Mouse (Mus musculus) liver, embryonic 11.5 days (tissue): ENCODE measurements around the gene Slc25a47. TPM values are rescaled to one million over a fixed set of nuclear protein-coding genes. Genes with fewer than 3 reads are reported as not detected.

ENCODE experiments used
- ATAC-seq: fragments of 200-750 bp; cut with Nextera tagmentation; replicated peaks from 2 replicates; pipeline ENCODE4 v1.8.0; 2017; ENCODE audit warnings: moderate number of reproducible peaks, mild to moderate bottlenecking, moderate TSS enrichment, moderate library complexity; ENCODE audit not compliant: low FRiP score
- DNase-seq: peaks from one replicate; pipeline ENCODE4 v3.0.0-alpha.2; 2017; ENCODE audit warnings: low spot score
- H3K27ac ChIP-seq: fragments of 300-500 bp; sonication (generic); 2 replicates; pipeline ENCODE4 v1.5.1; 2014; ENCODE audit warnings: mild to moderate bottlenecking, low read depth, low read length, control low read depth
- H3K27me3 ChIP-seq: fragments of 300-500 bp; sonication (generic); replicated peaks from 2 replicates; pipeline ENCODE4 v1.6.1; 2014; ENCODE audit warnings: low read length, mixed read lengths; ENCODE audit not compliant: control insufficient read depth, insufficient read depth
- H3K36me3 ChIP-seq: fragments of 300-500 bp; sonication (generic); 2 replicates; pipeline ENCODE4 v1.6.1; 2014; ENCODE audit warnings: mild to moderate bottlenecking, low read length, moderate library complexity, mixed read lengths; ENCODE audit not compliant: control insufficient read depth, insufficient read depth
- H3K4me1 ChIP-seq: fragments of 300-500 bp; sonication (generic); replicated peaks from 2 replicates; pipeline ENCODE4 v1.6.1; 2014; ENCODE audit warnings: low read length, mixed read lengths; ENCODE audit not compliant: control insufficient read depth, insufficient read depth
- H3K4me2 ChIP-seq: fragments of 300-500 bp; sonication (generic); 2 replicates; pipeline ENCODE4 v1.6.1; 2014; ENCODE audit warnings: mild to moderate bottlenecking, control low read depth, moderate library complexity
- H3K4me3 ChIP-seq: fragments of 300-500 bp; sonication (generic); 2 replicates; pipeline ENCODE4 v1.5.1; 2014; ENCODE audit warnings: low read depth, low read length, control low read depth
- H3K9ac ChIP-seq: fragments of 300-500 bp; sonication (generic); 2 replicates; pipeline ENCODE4 v1.6.1; 2014; ENCODE audit warnings: low read depth, low read length, control low read depth
- H3K9me3 ChIP-seq: fragments of 300-500 bp; sonication (generic); 2 replicates; pipeline ENCODE4 v1.6.1; 2016; ENCODE audit warnings: low read length, inconsistent platforms, mixed read lengths; ENCODE audit not compliant: control insufficient read depth
- WGBS: fragments of 180-500 bp; shearing (Covaris S2); extraction: QIAGEN DNeasy Blood & Tissue Kit; methylation state at CpG from one replicate; pipeline ENCODE4 v1.1.7; 2014; 5-methylcytosine and 5-hydroxymethylcytosine counted together
- polyA plus RNA-seq: library from polyadenylated mRNA; unstranded; fragments of >200 nt; fragmentation: Nextera tagmentation; extraction: Ambion mirVana; gene quantifications from 2 replicates; pipeline ENCODE4 v1.2.1, GENCODE M21; 2014

Gene Slc25a47
- polyA plus RNA-seq = 4.5 and 5.2 TPM in 2 replicates

- Histone ChIP-seq H3K4me2 (peak within 1 kb of the TSS; percentile 100), H3K9me3 (no peaks in the 10 kb centered on the region), H3K9ac (peak within 1 kb of the TSS; percentile 78), H3K4me3 (peak within 1 kb of the TSS; percentile 66), H3K4me1 (peaks cover 25% of the 10 kb centered on the region), H3K36me3 (peaks cover 6% of the 10 kb centered on the region; the same call in 1 of the 2 replicates), H3K27ac (peak within 1 kb of the TSS; percentile 76), H3K27me3 (no peaks in the 10 kb centered on the region)
- WGBS = under 1% methylated on average over 53 of the region's 53 CpGs
- peak; percentile 99 for ATAC-seq
- peak; percentile 94 for DNase-seq
These were observed at the start of gene Slc25a47, which contains the start of gene Slc25a29 for GRCm38 (mm10) chr12:108835840-108836409. TSS of gene Slc25a47 (plus strand) at chr12:108836046. TSS of gene Slc25a29 (minus strand) at chr12:108835883.

GRCm38 (mm10) chr12:108787329-108787728 is 48.5 kb upstream of the Slc25a47 start:
- Histone ChIP-seq H3K4me2 (no peak overlapping the region), H3K9ac (no peak overlapping the region), H3K9me3 (peaks cover 2% of the 10 kb centered on the region; the same call in 1 of the 2 replicates), H3K36me3 (peaks cover 8% of the 10 kb centered on the region; the same call in 1 of the 2 replicates), H3K4me1 (peaks cover 26% of the 10 kb centered on the region), H3K27ac (no peak overlapping the region), H3K27me3 (no peaks in the 10 kb centered on the region), H3K4me3 (no peak overlapping the region)
- ATAC-seq (no peak), DNase-seq (no peak)
- WGBS = 83% methylated on average over 2 of the region's 2 CpGs

GRCm38 (mm10) chr12:108792152-108792545 is 43.7 kb upstream of the Slc25a47 start:
- Histone ChIP-seq H3K9me3 (no peaks in the 10 kb centered on the region), H3K4me1 (peaks cover 31% of the 10 kb centered on the region), H3K4me2 (peak overlapping the region; percentile 59), H3K4me3 (peak overlapping the region; percentile 94), H3K27me3 (no peaks in the 10 kb centered on the region), H3K36me3 (no peaks in the 10 kb centered on the region), H3K27ac (peak overlapping the region; percentile 99), H3K9ac (peak overlapping the region; percentile 94)
- ATAC-seq (peak; percentile 52), DNase-seq (peak; percentile 83)
- under 1% methylated on average over 52 of the region's 52 CpGs for WGBS

- under 1% methylated on average over 94 of the region's 127 CpGs for WGBS
- H3K4me3 ChIP-seq = peak within 1 kb of the TSS; percentile 94
- peak within 1 kb of the TSS; percentile 59 for H3K4me2 ChIP-seq
- DNase-seq (peak; percentile 99), ATAC-seq (peak; percentile 88)
- no peaks in the 10 kb centered on the region for H3K27me3 ChIP-seq
- H3K27ac ChIP-seq = peak within 1 kb of the TSS; percentile 99
- H3K4me1 ChIP-seq = peaks cover 34% of the 10 kb centered on the region
- no peaks in the 10 kb centered on the region for H3K9me3 ChIP-seq
- no peaks in the 10 kb centered on the region for H3K36me3 ChIP-seq
- peak within 1 kb of the TSS; percentile 95 for H3K9ac ChIP-seq
These were observed 43.0 kb upstream of the Slc25a47 start, which contains the start of gene Yy1 for GRCm38 (mm10) chr12:108792546-108793452. TSS of gene Yy1 (plus strand) at chr12:108792973.

GRCm38 (mm10) chr12:108793453-108793941 is 42.3 kb upstream of the Slc25a47 start:
- H3K4me1 ChIP-seq = peaks cover 34% of the 10 kb centered on the region
- no peak for ATAC-seq
- no peaks in the 10 kb centered on the region for H3K27me3 ChIP-seq
- peak; percentile 44 for DNase-seq
- H3K4me2 ChIP-seq = peak overlapping the region; percentile 53
- peak overlapping the region; percentile 99 for H3K27ac ChIP-seq
- 1% methylated on average over 60 of the region's 71 CpGs for WGBS
- peak overlapping the region; percentile 94 for H3K4me3 ChIP-seq
- no peaks in the 10 kb centered on the region for H3K9me3 ChIP-seq
- H3K36me3 ChIP-seq = no peaks in the 10 kb centered on the region
- H3K9ac ChIP-seq = peak overlapping the region; percentile 95

- Histone ChIP-seq H3K27me3 (no peaks in the 10 kb centered on the region), H3K4me3 (peak overlapping the region; percentile 94), H3K27ac (peak overlapping the region; percentile 99), H3K36me3 (no peaks in the 10 kb centered on the region), H3K4me2 (peak overlapping the region; percentile 89), H3K4me1 (peaks cover 28% of the 10 kb centered on the region), H3K9me3 (no peaks in the 10 kb centered on the region), H3K9ac (peak overlapping the region; percentile 95)
- peak; percentile 82 for DNase-seq
- ATAC-seq = peak; percentile 66
- under 1% methylated on average over 72 of the region's 94 CpGs for WGBS
These were observed 41.7 kb upstream of the Slc25a47 start for GRCm38 (mm10) chr12:108794078-108794711.

- Histone ChIP-seq H3K4me2 (peak overlapping the region; percentile 89), H3K4me1 (peaks cover 22% of the 10 kb centered on the region), H3K27ac (peak overlapping the region; percentile 99), H3K9me3 (no peaks in the 10 kb centered on the region), H3K4me3 (peak overlapping the region; percentile 94), H3K27me3 (no peaks in the 10 kb centered on the region), H3K9ac (peak overlapping the region; percentile 95), H3K36me3 (no peaks in the 10 kb centered on the region)
- DNase-seq (no peak), ATAC-seq (no peak)
- WGBS = 5% methylated on average over 9 of the region's 9 CpGs
These were observed 40.8 kb upstream of the Slc25a47 start for GRCm38 (mm10) chr12:108794979-108795537.

GRCm38 (mm10) chr12:108801613-108802012 is 34.2 kb upstream of the Slc25a47 start:
- Histone ChIP-seq H3K36me3 (no peaks in the 10 kb centered on the region; the same call in 1 of the 2 replicates), H3K27me3 (no peaks in the 10 kb centered on the region), H3K9ac (no peak overlapping the region), H3K27ac (no peak overlapping the region), H3K4me3 (no peak overlapping the region), H3K9me3 (no peaks in the 10 kb centered on the region), H3K4me2 (no peak overlapping the region), H3K4me1 (peaks cover 15% of the 10 kb centered on the region)
- WGBS = 80% methylated on average over 2 of the region's 2 CpGs
- DNase-seq (no peak), ATAC-seq (no peak)
